Mouse (Mus musculus) testis, adult 2 months (tissue): ENCODE measurements around the gene Btg1-ps2. TPM values are rescaled to one million over a fixed set of nuclear protein-coding genes. Genes with fewer than 3 reads are reported as not detected.
"Not testable (repeated sequence)": the region's sequence is repeated elsewhere in the genome, so short reads cannot be mapped to it uniquely, and the experiment has no call there.

Experiments
- H3K27ac ChIP-seq: fragments of 200-500 bp; 2 replicates; pipeline ENCODE4 v1.5.1; 2012; ENCODE audit warnings: low read depth, low read length; ENCODE audit not compliant: control insufficient read depth, insufficient read depth
- H3K27me3 ChIP-seq: fragments of 200-500 bp; 2 replicates; pipeline ENCODE4 v1.6.1; 2012; ENCODE audit warnings: mild to moderate bottlenecking, low read length, moderate library complexity; ENCODE audit not compliant: control insufficient read depth, insufficient read depth
- H3K36me3 ChIP-seq: fragments of 200-500 bp; 2 replicates; pipeline ENCODE4 v1.6.1; 2012; ENCODE audit warnings: mild to moderate bottlenecking, low read length; ENCODE audit not compliant: control insufficient read depth, insufficient read depth
- H3K4me1 ChIP-seq: fragments of 200-500 bp; 2 replicates; pipeline ENCODE4 v1.6.1; 2012; ENCODE audit warnings: low read length; ENCODE audit not compliant: control insufficient read depth, insufficient read depth
- H3K4me3 ChIP-seq: fragments of 200-500 bp; 2 replicates; pipeline ENCODE4 v1.5.1; 2012; ENCODE audit warnings: low read depth, mild to moderate bottlenecking, low read length, moderate library complexity, mixed read lengths; ENCODE audit not compliant: control insufficient read depth
- CTCF ChIP-seq: fragments of 200-500 bp; IDR thresholded peaks from 2 replicates; pipeline ENCODE4 v1.5.1; 2012; ENCODE audit warnings: low read depth, mild to moderate bottlenecking, inconsistent platforms, low read length, moderate library complexity; ENCODE audit not compliant: control insufficient read depth, insufficient read depth, insufficient replicate concordance
- POLR2A ChIP-seq: fragments of 200-500 bp; IDR thresholded peaks from 2 replicates; pipeline ENCODE4 v1.6.1; 2012; ENCODE audit warnings: low read depth, mild to moderate bottlenecking, inconsistent platforms, low read length, moderate library complexity; ENCODE audit not compliant: control insufficient read depth
- polyA plus RNA-seq: library from polyadenylated mRNA; depleted of rRNA; stranded (reverse); fragments of >200 nt; gene quantifications from 2 replicates; pipeline ENCODE4 v1.2.3, GENCODE M21; 2012; rRNA removed

Btg1-ps2 gene
- 13.6 and 17.9 TPM in 2 replicates for polyA plus RNA-seq

DNA sequence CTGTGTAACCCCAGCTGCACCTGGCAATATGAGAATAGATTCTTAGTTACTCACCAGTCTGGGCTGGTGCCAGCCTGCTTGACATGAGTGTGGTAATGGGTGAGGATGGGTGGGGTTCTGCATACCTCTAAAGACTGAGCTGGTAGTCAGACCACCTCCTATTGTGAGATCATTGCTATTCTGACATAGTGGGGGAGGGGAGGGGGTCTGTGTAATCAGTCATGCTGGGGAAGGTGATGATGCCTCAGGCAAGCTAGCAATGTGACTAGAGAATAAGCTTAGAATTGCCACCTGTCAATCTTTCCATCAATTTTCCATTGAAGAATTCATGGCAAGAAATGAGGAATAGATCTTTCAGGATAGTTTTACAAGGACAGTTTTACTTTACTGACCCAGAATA is at the start of gene Btg1-ps2:
Btg1-ps2 (minus strand) TSS at position 101 of the 400 bp plus-strand sequence.
- not testable (repeated sequence) for H3K36me3 ChIP-seq, H3K27me3 ChIP-seq, H3K4me1 ChIP-seq, H3K27ac ChIP-seq
- peak within 1 kb of the TSS; percentile 39; the same call in 1 of the 2 replicates for H3K4me3 ChIP-seq

DNA sequence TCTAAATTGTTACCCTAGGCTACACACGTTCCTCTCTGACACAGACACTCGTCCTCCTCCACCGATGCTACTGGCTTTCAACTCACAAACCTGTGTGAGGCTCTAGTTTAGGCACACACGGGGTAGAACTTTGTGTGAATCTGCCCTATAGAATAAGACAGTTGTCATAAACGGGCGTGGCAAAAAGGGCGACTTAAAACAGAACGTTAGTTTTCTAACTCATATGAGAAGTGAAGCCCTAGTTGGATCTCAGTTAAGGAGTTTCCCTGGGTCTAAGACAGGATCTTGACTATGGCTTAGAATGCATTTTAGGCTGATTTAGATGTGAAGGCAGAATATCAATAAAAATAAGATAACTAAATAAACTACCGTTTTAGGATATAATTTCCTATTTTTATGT is 42.1 kb upstream of the Btg1-ps2 start, which contains the start of gene Rhox11:
Rhox11 (minus strand) TSS at position 101 of the 400 bp plus-strand sequence.
- TF ChIP-seq POLR2A (no peak), CTCF (no peak)

DNA sequence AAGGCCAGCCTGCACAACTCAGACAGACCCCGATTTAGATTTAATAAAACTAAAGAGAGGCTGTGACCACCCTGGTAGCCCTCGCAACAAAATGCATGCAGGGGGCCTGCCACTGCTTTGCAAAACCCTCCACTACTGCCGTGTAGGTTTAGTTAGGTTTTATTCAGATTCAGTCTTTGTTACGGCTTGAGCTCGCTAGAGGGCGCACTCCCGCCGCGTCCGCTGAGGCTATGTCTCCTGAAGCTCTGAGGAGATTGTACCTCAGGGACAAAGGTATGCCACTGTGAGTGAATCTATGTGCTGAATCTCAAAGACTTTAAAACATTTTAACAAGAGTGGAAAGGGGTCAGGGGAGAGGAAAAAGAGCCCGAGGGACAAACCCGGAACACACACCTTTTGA is 41.3 kb upstream of the Btg1-ps2 start:
- Histone ChIP-seq H3K27me3 (no peaks in the 10 kb centered on the region), H3K36me3 (no peaks in the 10 kb centered on the region), H3K4me1 (peaks cover 3% of the 10 kb centered on the region; the same call in 1 of the 2 replicates), H3K4me3 (peak overlapping the region; percentile 80), H3K27ac (no peak overlapping the region; the same call in 1 of the 2 replicates)
- TF ChIP-seq CTCF (peak; percentile 72; the same call in 1 of the 2 replicates), POLR2A (no peak)

More for the DNA sequence above, 42.1 kb upstream of the Btg1-ps2 start, which contains the start of gene Rhox11:
- Histone ChIP-seq H3K27me3 (no peaks in the 10 kb centered on the region), H3K4me1 (peaks cover 3% of the 10 kb centered on the region; the same call in 1 of the 2 replicates), H3K4me3 (peak within 1 kb of the TSS; percentile 80), H3K36me3 (no peaks in the 10 kb centered on the region), H3K27ac (peak within 1 kb of the TSS; percentile 58)

DNA sequence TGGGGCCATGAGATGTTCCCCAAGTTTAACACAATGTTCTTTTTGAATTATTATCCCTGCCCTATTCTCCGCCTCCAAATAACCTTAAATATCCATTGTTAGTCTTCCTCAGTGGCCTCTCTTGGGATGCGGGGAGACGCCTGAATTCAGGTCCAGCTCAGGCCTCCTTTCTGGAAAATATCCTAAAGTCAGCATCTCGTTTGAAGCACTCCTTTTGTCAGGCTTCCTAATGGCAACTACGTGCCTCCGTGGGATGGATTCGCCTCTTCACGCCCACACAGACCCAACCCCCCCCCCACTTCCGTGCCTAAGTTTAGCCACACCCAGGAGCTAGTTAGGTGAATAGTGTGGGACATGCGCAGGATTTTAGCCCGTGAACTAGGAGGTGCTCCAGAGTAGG is 23.3 kb upstream of the Btg1-ps2 start, which contains the start of gene Rhox10:
Rhox10 (plus strand) TSS at position 301 of the 400 bp plus-strand sequence.
- TF ChIP-seq CTCF, result no peak
- TF ChIP-seq POLR2A, result no peak
- H3K4me3 ChIP-seq, result no peak within 1 kb of the TSS
- H3K36me3 ChIP-seq, result no peaks in the 10 kb centered on the region

DNA sequence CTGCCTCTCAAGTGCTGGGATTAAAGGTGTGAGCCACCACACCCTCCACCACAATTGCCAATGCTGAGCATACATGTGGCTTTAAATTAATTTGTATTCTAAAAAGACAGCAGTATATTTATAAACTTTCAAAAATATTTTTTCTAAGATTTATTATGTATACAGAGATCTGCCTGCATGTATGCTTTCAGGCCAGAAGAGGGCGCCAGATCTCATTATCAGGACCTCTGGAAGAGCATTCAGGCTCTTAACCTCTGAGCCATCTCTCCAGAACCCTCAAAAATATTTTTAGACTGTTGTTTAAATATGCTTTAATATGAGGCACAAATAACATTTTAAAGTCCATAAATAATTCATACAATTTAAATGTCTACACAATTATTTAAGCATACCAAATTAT is 18.6 kb upstream of the Btg1-ps2 start:
- Histone ChIP-seq H3K4me3 (no peak overlapping the region), H3K4me1 (no peaks in the 10 kb centered on the region), H3K27ac (no peak overlapping the region), H3K27me3 (no peaks in the 10 kb centered on the region), H3K36me3 (no peaks in the 10 kb centered on the region)
- TF ChIP-seq POLR2A (no peak), CTCF (no peak)

More for the DNA sequence above, 23.3 kb upstream of the Btg1-ps2 start, which contains the start of gene Rhox10:
- Histone ChIP-seq H3K4me1 (no peaks in the 10 kb centered on the region), H3K27ac (no peak within 1 kb of the TSS), H3K27me3 (no peaks in the 10 kb centered on the region)

DNA sequence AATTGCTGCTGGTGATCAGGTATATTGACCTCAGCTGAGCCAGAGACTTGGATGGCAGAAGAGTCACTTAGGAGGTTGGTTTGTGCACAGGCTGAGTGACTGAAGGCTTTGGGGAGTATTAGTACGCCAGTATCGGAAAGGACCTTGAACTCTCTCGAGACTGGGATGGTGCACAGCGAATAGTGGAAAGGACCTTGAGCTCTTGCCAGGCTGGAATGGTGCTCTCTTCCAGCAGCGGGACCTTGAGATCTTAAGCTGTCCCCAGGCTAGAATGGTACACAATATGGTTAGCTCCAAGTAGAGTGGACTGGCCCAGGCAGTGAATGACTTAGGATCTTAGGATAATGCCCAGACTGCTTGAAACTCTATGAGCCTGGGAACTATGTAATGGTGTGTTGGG is 3.2 kb downstream of the Btg1-ps2 start:
- no peaks in the 10 kb centered on the region for H3K27me3 ChIP-seq
- H3K4me1 ChIP-seq, result no peaks in the 10 kb centered on the region
- no peak overlapping the region for H3K27ac ChIP-seq
- no peaks in the 10 kb centered on the region for H3K36me3 ChIP-seq
- TF ChIP-seq CTCF (no peak), POLR2A (no peak)
- no peak overlapping the region for H3K4me3 ChIP-seq

DNA sequence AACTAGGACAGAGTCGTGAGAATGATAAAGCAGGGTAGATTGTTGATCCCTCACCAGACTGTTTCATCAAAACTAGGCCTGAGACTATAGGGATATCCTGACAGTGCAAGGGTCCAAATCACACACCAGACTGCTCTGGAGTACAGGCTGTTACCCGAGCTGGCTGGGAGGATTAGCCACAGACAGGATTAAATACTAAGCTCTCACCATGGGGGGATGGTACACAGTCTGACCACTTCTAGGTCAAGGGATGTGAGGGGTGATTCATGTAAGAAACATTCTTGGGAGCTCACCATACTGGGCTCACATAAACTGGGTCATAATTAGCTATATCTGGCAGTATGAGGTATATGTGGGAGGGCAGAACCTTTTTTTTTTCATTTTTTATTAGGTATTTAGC is 9.1 kb downstream of the Btg1-ps2 start:
- TF ChIP-seq POLR2A, result no peak
- no peak for TF ChIP-seq CTCF
- Histone ChIP-seq H3K4me3 (no peak overlapping the region), H3K4me1 (no peaks in the 10 kb centered on the region), H3K36me3 (no peaks in the 10 kb centered on the region), H3K27me3 (no peaks in the 10 kb centered on the region), H3K27ac (no peak overlapping the region)

DNA sequence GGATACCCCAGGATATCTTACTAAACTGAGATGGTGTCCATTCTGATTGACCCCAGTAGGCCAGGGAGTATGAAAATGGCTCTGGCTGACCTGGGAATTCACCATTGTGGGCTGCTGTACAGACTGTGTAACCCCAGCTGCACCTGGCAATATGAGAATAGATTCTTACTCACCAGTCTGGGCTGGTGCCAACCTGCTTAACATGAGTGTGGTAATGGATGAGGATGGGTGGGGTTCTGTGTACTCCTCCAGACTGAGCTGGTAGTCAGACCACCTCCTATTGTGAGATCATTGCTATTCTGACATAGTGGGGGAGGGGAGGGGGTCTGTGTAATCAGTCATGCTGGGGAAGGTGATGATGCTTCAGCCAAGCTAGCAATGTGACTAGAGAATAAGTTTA is 24.3 kb downstream of the Btg1-ps2 start, which contains the start of gene Btg1-ps1:
Btg1-ps1 (minus strand) TSS at position 219 of the 400 bp plus-strand sequence.
- H3K27me3 ChIP-seq, H3K36me3 ChIP-seq, H3K4me1 ChIP-seq: not testable (repeated sequence)

More for the DNA sequence above, 24.3 kb downstream of the Btg1-ps2 start, which contains the start of gene Btg1-ps1:
- H3K4me3 ChIP-seq, result peak within 1 kb of the TSS; percentile 18; the same call in 1 of the 2 replicates
- H3K27ac ChIP-seq, result not testable (repeated sequence)
